Mouse (Mus musculus) limb, embryonic 10.5 days (tissue): ENCODE measurements around the gene Gm21970. TPM values are rescaled to one million over a fixed set of nuclear protein-coding genes. Genes with fewer than 3 reads are reported as not detected.

Experiments
- DNase-seq: peaks from one replicate; pipeline ENCODE4 v3.0.0-alpha.2; 2017; ENCODE audit warnings: low spot score
- H3K27ac ChIP-seq: fragments of 300-500 bp; sonication (generic); 2 replicates; pipeline ENCODE4 v1.5.1; 2016; ENCODE audit warnings: mild to moderate bottlenecking
- H3K27me3 ChIP-seq: fragments of 300-500 bp; sonication (generic); 2 replicates; pipeline ENCODE4 v1.6.1; 2016; ENCODE audit warnings: low read depth, mild to moderate bottlenecking; ENCODE audit not compliant: poor library complexity, severe bottlenecking
- H3K36me3 ChIP-seq: fragments of 300-500 bp; sonication (generic); 2 replicates; pipeline ENCODE4 v1.6.1; 2016; ENCODE audit warnings: mild to moderate bottlenecking, moderate library complexity
- H3K4me1 ChIP-seq: fragments of 300-500 bp; sonication (generic); 2 replicates; pipeline ENCODE4 v1.6.1; 2016
- H3K4me3 ChIP-seq: fragments of 300-500 bp; sonication (generic); 2 replicates; pipeline ENCODE4 v1.5.1; 2016; ENCODE audit warnings: mild to moderate bottlenecking, moderate library complexity
- H3K9me3 ChIP-seq: fragments of 300-500 bp; sonication (generic); replicated peaks from 2 replicates; pipeline ENCODE4 v1.6.1; 2016; ENCODE audit warnings: mild to moderate bottlenecking
- WGBS: fragments of 180-500 bp; shearing (Covaris S2); methylation state at CpG from one replicate; pipeline ENCODE4 v1.1.7; 2016; 5-methylcytosine and 5-hydroxymethylcytosine counted together
- polyA plus RNA-seq: library from polyadenylated mRNA; unstranded; fragments of >200 nt; fragmentation: Nextera tagmentation; extraction: Ambion mirVana; gene quantifications from 2 replicates; pipeline ENCODE4 v1.2.1, GENCODE M21; 2016

Gm21970 gene
- not detected in 2 replicates for polyA plus RNA-seq

DNA sequence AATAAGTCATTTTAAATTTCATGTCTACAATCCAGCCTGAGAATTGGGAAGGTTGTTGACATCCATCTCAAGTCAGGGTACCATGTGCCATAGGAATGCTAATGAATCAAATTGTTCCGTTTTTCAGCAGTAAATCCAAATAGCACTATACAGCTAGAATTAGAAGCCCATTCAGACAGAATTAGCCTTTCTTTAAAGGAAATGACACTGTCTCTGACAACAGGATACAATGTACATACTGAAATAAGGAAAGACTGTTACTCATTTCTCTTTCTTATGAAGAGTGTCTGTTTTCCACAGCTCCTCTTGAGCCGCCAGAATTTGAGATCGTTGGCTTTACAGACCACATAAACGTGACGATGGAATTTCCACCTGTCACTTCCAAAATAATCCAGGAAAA, at the start of gene Gm21970:
Gene Gm21970 (plus strand): TSS at position 301 of the 400 bp plus-strand sequence.
- H3K27me3 ChIP-seq, result no peaks in the 10 kb centered on the region
- H3K27ac ChIP-seq, result no peak within 1 kb of the TSS
- peaks cover 93% of the 10 kb centered on the region for H3K36me3 ChIP-seq
- H3K9me3 ChIP-seq, result no peaks in the 10 kb centered on the region
- no peak within 1 kb of the TSS for H3K4me3 ChIP-seq
- no peak for DNase-seq
- 88% methylated on average over 5 of the region's 5 CpGs for WGBS
- no peaks in the 10 kb centered on the region for H3K4me1 ChIP-seq

DNA sequence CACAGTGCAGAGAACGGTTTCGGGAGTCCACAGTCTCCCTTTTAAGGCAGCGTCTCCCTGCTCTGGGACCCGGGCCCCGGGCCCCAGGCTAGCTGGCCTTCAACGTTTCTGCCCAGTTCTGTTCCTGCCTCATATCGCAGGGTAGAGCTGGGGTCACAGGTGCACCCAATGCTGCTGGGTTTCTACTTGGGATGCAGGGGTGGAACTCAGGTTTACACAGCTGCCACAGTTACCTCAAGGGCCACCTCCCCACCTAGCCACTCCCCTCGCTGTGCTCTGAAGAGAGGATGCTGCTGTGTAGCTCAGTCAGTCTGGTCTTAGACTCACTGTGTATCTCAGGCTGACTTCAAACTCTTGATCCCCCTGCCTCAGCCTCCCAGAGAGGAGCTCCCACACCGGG, 45.0 kb upstream of the Gm21970 start:
- Histone ChIP-seq H3K9me3 (no peaks in the 10 kb centered on the region), H3K36me3 (no peaks in the 10 kb centered on the region), H3K27ac (no peak overlapping the region), H3K4me3 (no peak overlapping the region), H3K4me1 (0 out of 2 replicates have a peak, but pooled peaks cover 3% of the 10 kb centered on the region), H3K27me3 (peaks cover 18% of the 10 kb centered on the region)
- 80% methylated on average over 9 of the region's 9 CpGs for WGBS
- DNase-seq, result no peak

DNA sequence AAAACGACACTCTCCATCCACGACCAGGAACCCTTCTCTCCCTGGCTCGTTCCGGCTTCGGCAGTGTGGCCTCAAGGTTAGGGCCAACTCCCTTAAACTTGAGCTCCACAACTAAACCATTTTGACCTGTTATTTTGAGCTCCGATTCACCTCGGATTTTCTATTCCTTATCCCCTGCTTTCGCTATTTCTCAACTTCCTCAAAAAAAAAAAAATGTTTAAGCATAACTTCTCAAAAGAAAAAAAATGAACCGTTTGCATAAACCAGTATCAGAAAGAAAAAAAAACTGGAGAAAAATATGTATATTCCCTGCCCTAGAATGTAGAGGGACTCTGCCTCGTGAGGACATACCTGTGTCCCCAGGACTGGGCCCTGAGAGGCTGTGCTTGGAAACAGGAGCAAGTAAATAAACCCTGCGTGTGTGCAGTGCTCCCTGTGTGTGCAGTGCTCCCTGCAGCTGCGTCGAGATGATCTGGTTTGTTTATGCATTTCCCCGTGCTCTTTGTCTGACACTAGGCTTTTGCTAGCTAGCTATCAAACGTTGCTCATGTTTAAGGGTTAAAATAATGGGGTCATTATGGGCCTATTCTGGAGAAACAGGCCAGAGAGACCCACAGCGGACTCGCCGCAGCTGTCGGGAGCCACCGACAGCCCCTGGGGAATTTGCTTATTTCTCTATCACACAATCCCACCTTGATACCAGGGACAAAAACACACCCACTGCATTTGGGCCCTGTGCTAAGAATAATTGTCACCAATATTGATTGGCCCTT, 43.8 kb upstream of the Gm21970 start:
- WGBS, result 79% methylated on average over 20 of the region's 20 CpGs
- H3K36me3 ChIP-seq, result no peaks in the 10 kb centered on the region
- peaks cover 25% of the 10 kb centered on the region for H3K27me3 ChIP-seq
- H3K27ac ChIP-seq, result no peak overlapping the region
- no peak for DNase-seq
- no peaks in the 10 kb centered on the region for H3K9me3 ChIP-seq
- 0 out of 2 replicates have a peak, but pooled peaks cover 3% of the 10 kb centered on the region for H3K4me1 ChIP-seq
- no peak overlapping the region for H3K4me3 ChIP-seq

GRCm38 (mm10) chr16:91348264-91348565, 43.3 kb upstream of the Gm21970 start:
- Histone ChIP-seq H3K27ac (no peak overlapping the region), H3K9me3 (no peaks in the 10 kb centered on the region), H3K4me1 (0 out of 2 replicates have a peak, but pooled peaks cover 3% of the 10 kb centered on the region), H3K4me3 (no peak overlapping the region), H3K36me3 (no peaks in the 10 kb centered on the region), H3K27me3 (peaks cover 31% of the 10 kb centered on the region)
- 83% methylated on average over 14 of the region's 14 CpGs for WGBS
- DNase-seq, result peak; percentile 29

GRCm38 (mm10) chr16:91348588-91349330, 42.8 kb upstream of the Gm21970 start:
- Histone ChIP-seq H3K4me3 (no peak overlapping the region), H3K36me3 (no peaks in the 10 kb centered on the region), H3K27me3 (peaks cover 36% of the 10 kb centered on the region), H3K4me1 (0 out of 2 replicates have a peak, but pooled peaks cover 3% of the 10 kb centered on the region), H3K9me3 (no peaks in the 10 kb centered on the region), H3K27ac (no peak overlapping the region)
- no peak for DNase-seq
- 79% methylated on average over 28 of the region's 28 CpGs for WGBS

DNA sequence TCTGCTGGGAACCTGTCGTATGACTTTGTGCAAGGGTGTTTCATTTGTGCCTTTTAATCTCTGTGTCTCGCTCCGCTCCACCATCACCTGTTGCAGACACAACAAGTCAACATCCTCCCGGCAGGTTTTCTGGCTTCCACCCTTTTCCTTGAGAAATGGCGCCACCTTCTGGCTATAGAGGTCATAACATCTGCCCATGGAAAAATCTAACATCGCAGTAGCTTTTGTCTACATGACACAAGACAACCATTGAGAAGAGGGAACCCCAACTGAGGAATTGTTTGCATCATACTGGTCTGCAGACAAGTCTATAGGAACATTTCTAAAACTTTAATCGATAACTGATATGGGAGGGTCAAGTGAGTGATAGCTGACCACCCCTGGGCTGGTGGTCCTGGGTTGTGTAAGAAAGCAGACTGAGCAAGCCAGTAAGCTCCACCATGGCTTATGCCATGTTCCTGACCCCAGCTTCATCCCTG, 39.4 kb upstream of the Gm21970 start:
- Histone ChIP-seq H3K36me3 (no peaks in the 10 kb centered on the region), H3K9me3 (no peaks in the 10 kb centered on the region), H3K4me1 (no peaks in the 10 kb centered on the region), H3K27me3 (peaks cover 30% of the 10 kb centered on the region), H3K27ac (no peak overlapping the region), H3K4me3 (no peak overlapping the region)
- WGBS, result 9% methylated on average over 7 of the region's 7 CpGs
- peak; percentile 84 for DNase-seq

- no peaks in the 10 kb centered on the region for H3K9me3 ChIP-seq
- H3K27ac ChIP-seq, result no peak overlapping the region
- no peak for DNase-seq
- WGBS, result 70% methylated on average over 7 of the region's 7 CpGs
- no peaks in the 10 kb centered on the region for H3K4me1 ChIP-seq
- peaks cover 30% of the 10 kb centered on the region for H3K27me3 ChIP-seq
- H3K36me3 ChIP-seq, result no peaks in the 10 kb centered on the region
- H3K4me3 ChIP-seq, result no peak overlapping the region
These were observed 38.8 kb upstream of the Gm21970 start for GRCm38 (mm10) chr16:91352749-91353148.

- Histone ChIP-seq H3K27me3 (peaks cover 30% of the 10 kb centered on the region), H3K4me1 (no peaks in the 10 kb centered on the region), H3K27ac (no peak overlapping the region), H3K9me3 (no peaks in the 10 kb centered on the region), H3K36me3 (no peaks in the 10 kb centered on the region), H3K4me3 (no peak overlapping the region)
- no peak for DNase-seq
- 82% methylated on average over 6 of the region's 6 CpGs for WGBS
These were observed 38.3 kb upstream of the Gm21970 start for GRCm38 (mm10) chr16:91353177-91353576.

- peaks cover 30% of the 10 kb centered on the region for H3K27me3 ChIP-seq
- H3K9me3 ChIP-seq, result no peaks in the 10 kb centered on the region
- H3K4me3 ChIP-seq, result no peak overlapping the region
- H3K36me3 ChIP-seq, result no peaks in the 10 kb centered on the region
- DNase-seq, result no peak
- no peaks in the 10 kb centered on the region for H3K4me1 ChIP-seq
- no peak overlapping the region for H3K27ac ChIP-seq
- 86% methylated on average over 5 of the region's 5 CpGs for WGBS
These were observed 37.9 kb upstream of the Gm21970 start for GRCm38 (mm10) chr16:91353638-91354037.

DNA sequence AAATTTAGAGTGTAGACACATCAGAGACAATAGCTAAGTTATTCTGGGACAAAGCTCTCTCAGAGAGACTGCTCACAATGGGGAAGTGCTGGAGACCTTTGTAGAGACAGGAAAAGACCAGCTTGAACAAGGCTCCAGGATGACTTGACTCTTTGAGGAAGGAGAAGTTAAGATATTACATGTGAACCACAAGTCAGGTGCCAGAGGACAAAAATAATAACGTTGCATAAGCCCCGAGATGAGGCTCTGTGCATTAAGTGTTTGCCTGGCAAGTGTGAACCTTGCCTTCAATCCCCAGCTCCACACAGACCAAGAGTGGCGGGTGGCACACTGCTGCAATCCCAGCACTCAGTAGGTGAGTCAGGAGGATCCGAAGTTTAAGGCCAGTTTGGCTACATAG, 36.9 kb upstream of the Gm21970 start:
- DNase-seq, result no peak

DNA sequence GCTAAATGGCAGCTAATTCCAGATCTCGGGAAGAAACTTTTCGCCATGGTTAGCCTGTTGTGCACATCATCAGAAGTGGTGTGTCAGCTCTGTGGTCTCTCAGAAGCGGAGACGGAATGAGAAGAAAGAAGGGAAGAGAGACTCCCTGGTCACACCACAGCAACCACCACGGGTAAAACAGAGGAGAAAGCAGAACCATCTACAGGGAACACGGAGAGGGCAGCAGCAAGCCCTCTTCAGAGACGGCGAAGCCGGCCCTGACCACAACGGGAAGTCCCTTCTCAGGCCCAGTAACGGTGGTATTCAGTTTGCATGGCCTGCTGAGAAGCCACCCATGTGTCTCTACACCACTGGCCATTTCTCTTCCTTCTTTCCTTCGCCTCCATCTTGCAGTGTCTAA, 36.4 kb upstream of the Gm21970 start:
- no peaks in the 10 kb centered on the region for H3K36me3 ChIP-seq
- H3K27ac ChIP-seq, result no peak overlapping the region
- no peak overlapping the region for H3K4me3 ChIP-seq
- peaks cover 30% of the 10 kb centered on the region for H3K27me3 ChIP-seq
- 78% methylated on average over 12 of the region's 12 CpGs for WGBS
- H3K9me3 ChIP-seq, result no peaks in the 10 kb centered on the region
- no peak for DNase-seq
- no peaks in the 10 kb centered on the region for H3K4me1 ChIP-seq

More for the DNA sequence above, 36.9 kb upstream of the Gm21970 start:
- Histone ChIP-seq H3K36me3 (no peaks in the 10 kb centered on the region), H3K4me3 (no peak overlapping the region), H3K4me1 (no peaks in the 10 kb centered on the region), H3K9me3 (no peaks in the 10 kb centered on the region), H3K27ac (no peak overlapping the region), H3K27me3 (peaks cover 30% of the 10 kb centered on the region)
- 79% methylated on average over 4 of the region's 4 CpGs for WGBS

GRCm38 (mm10) chr16:91356760-91357525, 34.6 kb upstream of the Gm21970 start:
- H3K4me1 ChIP-seq, result peaks cover 1% of the 10 kb centered on the region

More at GRCm38 (mm10) chr16:91356760-91357525, 34.6 kb upstream of the Gm21970 start:
- no peaks in the 10 kb centered on the region for H3K36me3 ChIP-seq
- no peaks in the 10 kb centered on the region for H3K9me3 ChIP-seq
- no peak overlapping the region for H3K4me3 ChIP-seq
- H3K27me3 ChIP-seq, result peaks cover 14% of the 10 kb centered on the region
- DNase-seq, result no peak
- 82% methylated on average over 10 of the region's 10 CpGs for WGBS
- no peak overlapping the region for H3K27ac ChIP-seq
